Mouse (Mus musculus): ENCODE results near the gene Psmb3. TPM values are rescaled to one million over a fixed set of nuclear protein-coding genes. Genes with fewer than 3 reads are reported as not detected.

Psmb3 gene
- polyA plus RNA-seq, 1 experiment from 2014 or later, result 430 TPM

DNA sequence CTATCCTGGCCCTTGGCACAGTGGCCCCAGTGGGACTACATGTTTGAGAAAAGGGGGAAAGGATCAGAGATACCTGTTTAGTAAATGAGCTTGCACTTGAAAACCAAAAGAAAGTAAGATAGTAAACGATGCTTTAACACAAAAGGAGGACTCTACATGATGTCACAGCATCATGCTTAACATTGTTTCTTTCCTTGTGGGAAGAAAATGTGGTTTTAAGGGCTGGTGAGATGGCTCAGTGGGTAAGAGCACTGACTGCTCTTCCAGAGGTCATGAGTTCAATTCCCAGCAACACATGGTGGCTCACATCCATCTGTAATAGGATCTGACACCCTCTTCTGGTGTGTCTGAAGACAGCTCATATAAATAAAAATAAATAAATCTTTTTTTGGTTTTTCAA, 54.9 kb downstream of the Psmb3 start:
- 91% methylated on average over 1 of the region's 1 CpGs for WGBS
- no peak for ATAC-seq (ENCODE audit: low read depth)

GRCm38 (mm10) chr11:97758942-97759341, 55.7 kb downstream of the Psmb3 start:
- H3K9ac ChIP-seq (ENCODE audit: low read length), result no peak overlapping the region
- 68% methylated on average over 6 of the region's 6 CpGs for WGBS
- no peak for ATAC-seq (ENCODE audit: low read depth)
- no peaks in the 10 kb centered on the region for H3K27me3 ChIP-seq (ENCODE audit: control insufficient read depth, insufficient read depth, low read depth, low read length)
- H3K4me1 ChIP-seq (replicated peaks; ENCODE audit: control insufficient read depth, insufficient read depth, low read length), result no peaks in the 10 kb centered on the region
- no peaks in the 10 kb centered on the region for H3K9me3 ChIP-seq (ENCODE audit: control insufficient read depth, low read length)
- H3K4me2 ChIP-seq (ENCODE audit: low read depth, low read length), result no peak overlapping the region
- H3K4me3 ChIP-seq (ENCODE audit: low read length), result no peak overlapping the region
- H3K36me3 ChIP-seq (ENCODE audit: control insufficient read depth, insufficient read depth, low read length), result peaks cover 36% of the 10 kb centered on the region
- H3K27ac ChIP-seq (ENCODE audit: low read length), result no peak overlapping the region

More for the DNA sequence above, 54.9 kb downstream of the Psmb3 start:
- H3K4me3 ChIP-seq (ENCODE audit: low read length), result no peak overlapping the region
- H3K4me2 ChIP-seq (ENCODE audit: low read depth, low read length), result no peak overlapping the region
- peaks cover 39% of the 10 kb centered on the region for H3K36me3 ChIP-seq (ENCODE audit: control insufficient read depth, insufficient read depth, low read length)
- H3K27me3 ChIP-seq (ENCODE audit: control insufficient read depth, insufficient read depth, low read depth, low read length), result no peaks in the 10 kb centered on the region
- H3K27ac ChIP-seq (ENCODE audit: low read length), result no peak overlapping the region
- H3K9ac ChIP-seq (ENCODE audit: low read length), result no peak overlapping the region
- no peaks in the 10 kb centered on the region for H3K4me1 ChIP-seq (replicated peaks; ENCODE audit: control insufficient read depth, insufficient read depth, low read length)
- H3K9me3 ChIP-seq (ENCODE audit: control insufficient read depth, low read length), result no peaks in the 10 kb centered on the region

DNA sequence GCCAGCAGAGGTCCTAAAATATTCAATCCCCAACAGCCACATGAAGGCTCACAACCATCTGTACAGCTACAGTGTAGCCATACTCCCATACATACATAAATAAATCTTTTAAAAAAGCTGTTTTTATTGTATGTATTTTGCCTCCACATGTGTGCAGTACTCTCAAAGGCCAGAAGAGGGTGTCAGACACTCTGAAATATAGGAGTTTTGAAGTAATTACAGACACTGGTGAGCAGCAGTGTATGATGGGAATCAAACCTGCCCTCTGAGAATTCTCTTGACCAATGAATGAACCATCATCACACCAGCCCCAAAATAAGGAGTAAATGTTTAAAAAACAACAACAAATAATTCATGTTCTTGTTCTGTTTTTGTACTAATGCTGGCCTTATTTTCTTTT, 58.4 kb downstream of the Psmb3 start:
- no peak overlapping the region for H3K4me2 ChIP-seq (ENCODE audit: low read depth, low read length)
- H3K4me1 ChIP-seq (replicated peaks; ENCODE audit: control insufficient read depth, insufficient read depth, low read length), result peaks cover 7% of the 10 kb centered on the region; the same call in 1 of the 2 replicates
- no peak for ATAC-seq (ENCODE audit: low read depth)
- no peak overlapping the region for H3K27ac ChIP-seq (ENCODE audit: low read length)
- no peaks in the 10 kb centered on the region for H3K9me3 ChIP-seq (ENCODE audit: control insufficient read depth, low read length)
- peaks cover 22% of the 10 kb centered on the region for H3K36me3 ChIP-seq (ENCODE audit: control insufficient read depth, insufficient read depth, low read length)
- H3K9ac ChIP-seq (ENCODE audit: low read length), result no peak overlapping the region
- H3K27me3 ChIP-seq (ENCODE audit: control insufficient read depth, insufficient read depth, low read depth, low read length), result no peaks in the 10 kb centered on the region
- H3K4me3 ChIP-seq (ENCODE audit: low read length), result no peak overlapping the region

Small RNA genes lying within 50 kb of the gene (microRNA-seq; reads per million reads assigned to microRNA genes)
- not detected for gene Gm24158
- gene Mir6927, result 0.99 reads per million
- gene Mir8102, result not detected

Other genes starting within 250 kb of the Psmb3 start
- gene 4933428G20Rik, start 203.1 kb upstream of the Psmb3 start, polyA plus RNA-seq (2015; fragmentation: Nextera tagmentation; extraction: Ambion mirVana), result 0.74 and 0.87 TPM in 2 replicates
- gene Srcin1, start 127.2 kb upstream of the Psmb3 start, polyA plus RNA-seq (2015; fragmentation: Nextera tagmentation; extraction: Ambion mirVana), result 0.70 and 0.83 TPM in 2 replicates
- 1.1 and 2.1 TPM in 2 replicates for gene Epop, start 73.7 kb upstream of the Psmb3 start, polyA plus RNA-seq (2015; fragmentation: Nextera tagmentation; extraction: Ambion mirVana)
- 3.4 and 4.0 TPM in 2 replicates for gene Mllt6, start 40.0 kb upstream of the Psmb3 start, polyA plus RNA-seq (2015; fragmentation: Nextera tagmentation; extraction: Ambion mirVana)
- 57.5 and 66.6 TPM in 2 replicates for gene Cisd3, start 17.6 kb upstream of the Psmb3 start, polyA plus RNA-seq (2015; fragmentation: Nextera tagmentation; extraction: Ambion mirVana)
- gene Pcgf2, start 2.9 kb upstream of the Psmb3 start, polyA plus RNA-seq (2015; fragmentation: Nextera tagmentation; extraction: Ambion mirVana), result 16.2 and 16.5 TPM in 2 replicates
- gene Pip4k2b, start 41.3 kb downstream of the Psmb3 start, polyA plus RNA-seq (2015; fragmentation: Nextera tagmentation; extraction: Ambion mirVana), result 1.3 and 2.2 TPM in 2 replicates
- gene Cwc25, start 63.2 kb downstream of the Psmb3 start, polyA plus RNA-seq (2015; fragmentation: Nextera tagmentation; extraction: Ambion mirVana), result 16.1 and 18.5 TPM in 2 replicates
- 0.35 TPM in 1 of 2 replicates, not detected in the other for gene 1700001P01Rik, start 72.5 kb downstream of the Psmb3 start, polyA plus RNA-seq (2015; fragmentation: Nextera tagmentation; extraction: Ambion mirVana)
- 495 and 578 TPM in 2 replicates for gene Rpl23, start 79.0 kb downstream of the Psmb3 start, polyA plus RNA-seq (2015; fragmentation: Nextera tagmentation; extraction: Ambion mirVana)
- gene Lasp1, start 95.6 kb downstream of the Psmb3 start, polyA plus RNA-seq (2015; fragmentation: Nextera tagmentation; extraction: Ambion mirVana), result 163 and 167 TPM in 2 replicates
- gene B230217C12Rik, start 137.4 kb downstream of the Psmb3 start, polyA plus RNA-seq (2015; fragmentation: Nextera tagmentation; extraction: Ambion mirVana), result 3.1 and 3.4 TPM in 2 replicates
- 0.36 and 0.65 TPM in 2 replicates for gene Fbxo47, start 180.8 kb downstream of the Psmb3 start, polyA plus RNA-seq (2015; fragmentation: Nextera tagmentation; extraction: Ambion mirVana)